Mouse (Mus musculus) activated CD4-positive, CD25-positive, alpha-beta regulatory T cell, adult 4 months (primary cell): ENCODE data around the gene Gm20695. TPM values are rescaled to one million over a fixed set of nuclear protein-coding genes. Genes with fewer than 3 reads are reported as not detected.
"Not testable (repeated sequence)": the region's sequence is repeated elsewhere in the genome, so short reads cannot be mapped to it uniquely, and the experiment has no call there.

Experiments used
- ATAC-seq: one replicate; pipeline ENCODE4 v1.8.0; 2017
- polyA plus RNA-seq, 2 experiments: library from polyadenylated mRNA; unstranded; fragments of 100-300 nt; shearing (Covaris generic); gene quantifications; one replicate each; pipeline ENCODE4 v1.2.1; 2017

Gm20695 gene
- polyA plus RNA-seq, result under 1 TPM in 1 of 2 experiments, not detected in 1; 0.86 TPM

- ATAC-seq, result peak; percentile 97
These were observed at the start of gene Gm20695, which contains the start of gene Zfp597 for GRCm38 (mm10) chr16:3884201-3885064. Gm20695 (plus strand) TSS chr16:3884648. Zfp597 (minus strand) TSS chr16:3884561.

GRCm38 (mm10) chr16:3835461-3835860 lies 49.0 kb upstream of the Gm20695 start:
- no peak for ATAC-seq

GRCm38 (mm10) chr16:3839157-3839885 lies 45.1 kb upstream of the Gm20695 start:
- ATAC-seq, result no peak

- ATAC-seq, result no peak
These were observed 41.5 kb upstream of the Gm20695 start for GRCm38 (mm10) chr16:3842989-3843388.

GRCm38 (mm10) chr16:3843796-3844195 lies 40.7 kb upstream of the Gm20695 start:
- no peak for ATAC-seq

- ATAC-seq, result peak; percentile 100
These were observed 37.5 kb upstream of the Gm20695 start, which contains the start of gene Zfp174 for GRCm38 (mm10) chr16:3846711-3847518. Zfp174 (plus strand) TSS chr16:3847268.

GRCm38 (mm10) chr16:3847871-3848270 lies 36.6 kb upstream of the Gm20695 start:
- ATAC-seq, result no peak

GRCm38 (mm10) chr16:3848416-3848815 lies 36.0 kb upstream of the Gm20695 start:
- no peak for ATAC-seq

- ATAC-seq, result not testable (repeated sequence)
These were observed 33.1 kb upstream of the Gm20695 start for GRCm38 (mm10) chr16:3851301-3851700.

GRCm38 (mm10) chr16:3852586-3852985 lies 31.9 kb upstream of the Gm20695 start:
- no peak for ATAC-seq

- ATAC-seq, result no peak
These were observed 29.8 kb upstream of the Gm20695 start for GRCm38 (mm10) chr16:3854437-3855182.

GRCm38 (mm10) chr16:3855776-3856175 lies 28.7 kb upstream of the Gm20695 start:
- ATAC-seq, result no peak

- no peak for ATAC-seq
These were observed 25.2 kb upstream of the Gm20695 start for GRCm38 (mm10) chr16:3859254-3859653.

- ATAC-seq, result no peak
These were observed 12.6 kb upstream of the Gm20695 start for GRCm38 (mm10) chr16:3871815-3872214.

- ATAC-seq, result peak; percentile 95
These were observed 12.0 kb upstream of the Gm20695 start, which contains the start of gene Naa60 for GRCm38 (mm10) chr16:3872216-3873047. Naa60 (plus strand) TSS chr16:3872375.

GRCm38 (mm10) chr16:3876346-3876745 lies 8.1 kb upstream of the Gm20695 start:
- no peak for ATAC-seq

- ATAC-seq, result no peak
These were observed 720 bp downstream of the Gm20695 start for GRCm38 (mm10) chr16:3885065-3885670.

GRCm38 (mm10) chr16:3891621-3892295 lies 7.3 kb downstream of the Gm20695 start:
- no peak for ATAC-seq

GRCm38 (mm10) chr16:3893739-3894138 lies 9.3 kb downstream of the Gm20695 start:
- no peak for ATAC-seq
